Mouse (Mus musculus) adrenal gland, adult 2 months (tissue): ENCODE results near the gene E030018B13Rik. TPM values are rescaled to one million over a fixed set of nuclear protein-coding genes. Genes with fewer than 3 reads are reported as not detected.

Source experiments
- DNase-seq: peaks from one replicate; pipeline ENCODE4 v3.0.0; 2021
- polyA plus RNA-seq: library from polyadenylated mRNA; depleted of rRNA; stranded (reverse); fragments of >200 nt; gene quantifications from 2 replicates; pipeline ENCODE4 v1.2.3, GENCODE M21; 2012
- total RNA-seq, 2 experiments: library from RNA; stranded (reverse); gene quantifications; 2 replicates each; pipeline ENCODE4 v1.2.3; 2021

E030018B13Rik gene
- total and polyA plus RNA-seq, 3 experiments, result not detected

GRCm38 (mm10) chr7:63917693-63918092, 1.0 kb downstream of the E030018B13Rik start:
- peak; percentile 57 for DNase-seq

GRCm38 (mm10) chr7:63918771-63919768, 2.4 kb downstream of the E030018B13Rik start:
- DNase-seq, result no peak

- no peak for DNase-seq
These were observed 5.4 kb downstream of the E030018B13Rik start for GRCm38 (mm10) chr7:63921909-63922562.

- no peak for DNase-seq
These were observed 5.9 kb downstream of the E030018B13Rik start for GRCm38 (mm10) chr7:63922571-63922970.

- no peak for DNase-seq
These were observed 6.3 kb downstream of the E030018B13Rik start for GRCm38 (mm10) chr7:63922975-63923374.

- peak; percentile 28 for DNase-seq
These were observed 7.5 kb downstream of the E030018B13Rik start for GRCm38 (mm10) chr7:63924151-63924550.

GRCm38 (mm10) chr7:63924747-63925412, 8.2 kb downstream of the E030018B13Rik start:
- DNase-seq, result peak; percentile 93

- DNase-seq, result peak; percentile 72
These were observed 9.0 kb downstream of the E030018B13Rik start for GRCm38 (mm10) chr7:63925413-63926360.

GRCm38 (mm10) chr7:63926492-63926891, 9.8 kb downstream of the E030018B13Rik start:
- DNase-seq, result peak; percentile 11

- DNase-seq, result peak; percentile 2
These were observed 10.5 kb downstream of the E030018B13Rik start for GRCm38 (mm10) chr7:63927121-63927520.

GRCm38 (mm10) chr7:63929080-63929479, 12.4 kb downstream of the E030018B13Rik start:
- peak; percentile 68 for DNase-seq

GRCm38 (mm10) chr7:63930132-63930531, 13.5 kb downstream of the E030018B13Rik start:
- DNase-seq, result no peak

GRCm38 (mm10) chr7:63930766-63931165, 14.1 kb downstream of the E030018B13Rik start:
- no peak for DNase-seq

GRCm38 (mm10) chr7:63932461-63932860, 15.8 kb downstream of the E030018B13Rik start:
- DNase-seq, result no peak

- no peak for DNase-seq
These were observed 17.2 kb downstream of the E030018B13Rik start for GRCm38 (mm10) chr7:63933905-63934304.

GRCm38 (mm10) chr7:63934530-63934929, 17.9 kb downstream of the E030018B13Rik start:
- DNase-seq, result no peak

- no peak for DNase-seq
These were observed 19.1 kb downstream of the E030018B13Rik start for GRCm38 (mm10) chr7:63935809-63936187.

- peak; percentile 93 for DNase-seq
These were observed 19.7 kb downstream of the E030018B13Rik start for GRCm38 (mm10) chr7:63936188-63936985.

GRCm38 (mm10) chr7:63936986-63937235, 20.3 kb downstream of the E030018B13Rik start:
- no peak for DNase-seq

GRCm38 (mm10) chr7:63937236-63938065, 20.8 kb downstream of the E030018B13Rik start:
- peak; percentile 94 for DNase-seq
